Mouse (Mus musculus) midbrain, embryonic 15.5 days (tissue): ENCODE data around the gene Ank2. TPM values are rescaled to one million over a fixed set of nuclear protein-coding genes. Genes with fewer than 3 reads are reported as not detected.
A peak's percentile ranks its signal among the peaks of the same experiment; 100 is the strongest.

Source experiments
- ATAC-seq: fragments of 200-750 bp; cut with Nextera tagmentation; replicated peaks from 2 replicates; pipeline ENCODE4 v1.8.0; 2017; ENCODE audit warnings: moderate TSS enrichment
- H3K27ac ChIP-seq: fragments of 300-500 bp; sonication (generic); 2 replicates; pipeline ENCODE4 v1.5.1; 2015; ENCODE audit warnings: mild to moderate bottlenecking, inconsistent platforms
- H3K27me3 ChIP-seq: fragments of 300-500 bp; sonication (generic); replicated peaks from 2 replicates; pipeline ENCODE4 v1.6.1; 2015; ENCODE audit warnings: inconsistent platforms
- H3K36me3 ChIP-seq: fragments of 300-500 bp; sonication (generic); replicated peaks from 2 replicates; pipeline ENCODE4 v1.6.1; 2015; ENCODE audit warnings: inconsistent platforms
- H3K4me1 ChIP-seq: fragments of 300-500 bp; sonication (generic); 2 replicates; pipeline ENCODE4 v1.6.1; 2015; ENCODE audit warnings: inconsistent platforms
- H3K4me2 ChIP-seq: fragments of 300-500 bp; sonication (generic); 2 replicates; pipeline ENCODE4 v1.6.1; 2015; ENCODE audit warnings: inconsistent platforms, mild to moderate bottlenecking, moderate library complexity
- H3K4me3 ChIP-seq: fragments of 300-500 bp; sonication (generic); 2 replicates; pipeline ENCODE4 v1.5.1; 2015; ENCODE audit warnings: mild to moderate bottlenecking, inconsistent platforms
- H3K9ac ChIP-seq: fragments of 300-500 bp; sonication (generic); 2 replicates; pipeline ENCODE4 v1.6.1; 2015; ENCODE audit warnings: mild to moderate bottlenecking, inconsistent platforms
- H3K9me3 ChIP-seq: fragments of 300-500 bp; sonication (generic); 2 replicates; pipeline ENCODE4 v1.6.1; 2016; ENCODE audit warnings: inconsistent platforms
- WGBS: fragments of 180-500 bp; shearing (Covaris S2); methylation state at CpG from one replicate; pipeline ENCODE4 v1.1.7; 2015; ENCODE audit warnings: mixed read lengths; 5-methylcytosine and 5-hydroxymethylcytosine counted together
- polyA plus RNA-seq: library from polyadenylated mRNA; unstranded; fragments of >200 nt; fragmentation: Nextera tagmentation; extraction: Ambion mirVana; gene quantifications from 2 replicates; pipeline ENCODE4 v1.2.1, GENCODE M21; 2015

Gene Ank2
- polyA plus RNA-seq, 1 experiment from 2014 or later = 216 TPM

GRCm38 (mm10) chr3:127131048-127131447 lies 368.1 kb downstream of the Ank2 start:
- H3K36me3 ChIP-seq = no peaks in the 10 kb centered on the region
- 33% methylated on average over 3 of the region's 3 CpGs for WGBS
- H3K4me2 ChIP-seq = no peak overlapping the region
- H3K4me1 ChIP-seq = peaks cover 13% of the 10 kb centered on the region
- no peak overlapping the region for H3K9ac ChIP-seq
- H3K27ac ChIP-seq = no peak overlapping the region
- no peak for ATAC-seq
- H3K27me3 ChIP-seq = no peaks in the 10 kb centered on the region
- no peaks in the 10 kb centered on the region for H3K9me3 ChIP-seq
- H3K4me3 ChIP-seq = no peak overlapping the region

- ATAC-seq = no peak
Observed at GRCm38 (mm10) chr3:127130167-127130770, 368.9 kb downstream of the Ank2 start.

GRCm38 (mm10) chr3:127129750-127130149 lies 369.4 kb downstream of the Ank2 start:
- no peak overlapping the region for H3K4me3 ChIP-seq
- H3K36me3 ChIP-seq = no peaks in the 10 kb centered on the region
- no peak overlapping the region for H3K9ac ChIP-seq
- WGBS = 66% methylated on average over 1 of the region's 1 CpGs
- no peak overlapping the region for H3K4me2 ChIP-seq
- peaks cover 16% of the 10 kb centered on the region for H3K4me1 ChIP-seq
- H3K9me3 ChIP-seq = no peaks in the 10 kb centered on the region
- ATAC-seq = no peak
- no peak overlapping the region for H3K27ac ChIP-seq
- no peaks in the 10 kb centered on the region for H3K27me3 ChIP-seq

More at GRCm38 (mm10) chr3:127130167-127130770, 368.9 kb downstream of the Ank2 start:
- H3K27ac ChIP-seq = no peak overlapping the region
- no peaks in the 10 kb centered on the region for H3K27me3 ChIP-seq
- H3K9me3 ChIP-seq = no peaks in the 10 kb centered on the region
- no peak overlapping the region for H3K9ac ChIP-seq
- H3K36me3 ChIP-seq = no peaks in the 10 kb centered on the region
- H3K4me1 ChIP-seq = peaks cover 13% of the 10 kb centered on the region
- H3K4me2 ChIP-seq = no peak overlapping the region
- WGBS = 70% methylated on average over 12 of the region's 12 CpGs
- H3K4me3 ChIP-seq = no peak overlapping the region

GRCm38 (mm10) chr3:127127611-127128010 lies 371.5 kb downstream of the Ank2 start:
- Histone ChIP-seq H3K27ac (no peak overlapping the region), H3K4me2 (no peak overlapping the region), H3K9ac (no peak overlapping the region), H3K36me3 (no peaks in the 10 kb centered on the region), H3K9me3 (no peaks in the 10 kb centered on the region), H3K27me3 (no peaks in the 10 kb centered on the region), H3K4me3 (no peak overlapping the region), H3K4me1 (peaks cover 21% of the 10 kb centered on the region)
- 74% methylated on average over 1 of the region's 1 CpGs for WGBS
- no peak for ATAC-seq

GRCm38 (mm10) chr3:127126220-127126619 lies 372.9 kb downstream of the Ank2 start:
- Histone ChIP-seq H3K9me3 (no peaks in the 10 kb centered on the region), H3K4me2 (no peak overlapping the region), H3K27me3 (no peaks in the 10 kb centered on the region), H3K27ac (no peak overlapping the region), H3K4me3 (no peak overlapping the region), H3K36me3 (no peaks in the 10 kb centered on the region), H3K9ac (no peak overlapping the region), H3K4me1 (peaks cover 21% of the 10 kb centered on the region)
- 78% methylated on average over 3 of the region's 3 CpGs for WGBS
- ATAC-seq = no peak

GRCm38 (mm10) chr3:127124375-127124993 lies 374.7 kb downstream of the Ank2 start:
- Histone ChIP-seq H3K27ac (no peak overlapping the region), H3K4me3 (no peak overlapping the region), H3K9ac (no peak overlapping the region), H3K36me3 (no peaks in the 10 kb centered on the region), H3K4me1 (peaks cover 14% of the 10 kb centered on the region), H3K27me3 (no peaks in the 10 kb centered on the region), H3K9me3 (no peaks in the 10 kb centered on the region), H3K4me2 (no peak overlapping the region)
- peak; percentile 63; the same call in 1 of the 2 replicates for ATAC-seq
- WGBS = 42% methylated on average over 10 of the region's 10 CpGs

- Histone ChIP-seq H3K4me2 (no peak overlapping the region), H3K4me3 (no peak overlapping the region), H3K27ac (no peak overlapping the region), H3K9ac (no peak overlapping the region), H3K27me3 (no peaks in the 10 kb centered on the region), H3K4me1 (peaks cover 14% of the 10 kb centered on the region), H3K36me3 (no peaks in the 10 kb centered on the region), H3K9me3 (no peaks in the 10 kb centered on the region)
- no peak for ATAC-seq
- 53% methylated on average over 8 of the region's 8 CpGs for WGBS
Observed at GRCm38 (mm10) chr3:127123376-127123775, 375.8 kb downstream of the Ank2 start.

- Histone ChIP-seq H3K27me3 (no peaks in the 10 kb centered on the region), H3K9me3 (no peaks in the 10 kb centered on the region), H3K27ac (no peak overlapping the region), H3K4me1 (0 out of 2 replicates have a peak, but pooled peaks cover 6% of the 10 kb centered on the region), H3K4me3 (no peak overlapping the region), H3K9ac (no peak overlapping the region), H3K36me3 (no peaks in the 10 kb centered on the region), H3K4me2 (no peak overlapping the region)
- no peak for ATAC-seq
- 92% methylated on average over 4 of the region's 4 CpGs for WGBS
Observed at GRCm38 (mm10) chr3:127118777-127119176, 380.4 kb downstream of the Ank2 start.

- no peaks in the 10 kb centered on the region for H3K9me3 ChIP-seq
- no peaks in the 10 kb centered on the region for H3K27me3 ChIP-seq
- no peak for ATAC-seq
- no peaks in the 10 kb centered on the region for H3K36me3 ChIP-seq
- 0 out of 2 replicates have a peak, but pooled peaks cover 2% of the 10 kb centered on the region for H3K4me1 ChIP-seq
- H3K4me2 ChIP-seq = no peak overlapping the region
- no peak overlapping the region for H3K27ac ChIP-seq
- no peak overlapping the region for H3K9ac ChIP-seq
- H3K4me3 ChIP-seq = no peak overlapping the region
- 82% methylated on average over 6 of the region's 6 CpGs for WGBS
Observed at GRCm38 (mm10) chr3:127116226-127116625, 382.9 kb downstream of the Ank2 start.

GRCm38 (mm10) chr3:127113238-127113637 lies 385.9 kb downstream of the Ank2 start:
- ATAC-seq = no peak
- Histone ChIP-seq H3K4me3 (no peak overlapping the region), H3K36me3 (no peaks in the 10 kb centered on the region), H3K4me1 (0 out of 2 replicates have a peak, but pooled peaks cover 2% of the 10 kb centered on the region), H3K9me3 (no peaks in the 10 kb centered on the region), H3K4me2 (no peak overlapping the region), H3K9ac (no peak overlapping the region), H3K27ac (no peak overlapping the region), H3K27me3 (no peaks in the 10 kb centered on the region)
- WGBS = 79% methylated on average over 7 of the region's 7 CpGs

- Histone ChIP-seq H3K4me2 (no peak overlapping the region), H3K27me3 (no peaks in the 10 kb centered on the region), H3K36me3 (no peaks in the 10 kb centered on the region), H3K9ac (no peak overlapping the region), H3K4me3 (no peak overlapping the region), H3K4me1 (0 out of 2 replicates have a peak, but pooled peaks cover 2% of the 10 kb centered on the region), H3K9me3 (no peaks in the 10 kb centered on the region), H3K27ac (no peak overlapping the region)
- 85% methylated on average over 3 of the region's 3 CpGs for WGBS
- no peak for ATAC-seq
Observed at GRCm38 (mm10) chr3:127109413-127109812, 389.7 kb downstream of the Ank2 start.

GRCm38 (mm10) chr3:127108481-127108880 lies 390.7 kb downstream of the Ank2 start:
- ATAC-seq = no peak

GRCm38 (mm10) chr3:127107281-127107680 lies 391.9 kb downstream of the Ank2 start:
- Histone ChIP-seq H3K27me3 (no peaks in the 10 kb centered on the region), H3K4me2 (no peak overlapping the region), H3K9me3 (no peaks in the 10 kb centered on the region), H3K36me3 (no peaks in the 10 kb centered on the region), H3K4me3 (no peak overlapping the region), H3K4me1 (no peaks in the 10 kb centered on the region), H3K27ac (no peak overlapping the region), H3K9ac (no peak overlapping the region)
- 79% methylated on average over 5 of the region's 5 CpGs for WGBS
- no peak for ATAC-seq

More at GRCm38 (mm10) chr3:127108481-127108880, 390.7 kb downstream of the Ank2 start:
- Histone ChIP-seq H3K27me3 (no peaks in the 10 kb centered on the region), H3K9ac (no peak overlapping the region), H3K4me3 (no peak overlapping the region), H3K4me2 (no peak overlapping the region), H3K9me3 (no peaks in the 10 kb centered on the region), H3K4me1 (no peaks in the 10 kb centered on the region), H3K27ac (no peak overlapping the region), H3K36me3 (no peaks in the 10 kb centered on the region)
- 78% methylated on average over 2 of the region's 2 CpGs for WGBS
